Mouse (Mus musculus) brain, embryonic 14.5 days (tissue): ENCODE measurements at regions not wholly inside any gene's neighbourhood (a gene's known extent, or its start where the extent isn't known, plus 50 kb on each side); places are given as distances from the start of the nearest gene placed in this dataset.

Experiments used
- CTCF ChIP-seq: fragments of 200-500 bp; IDR thresholded peaks from 2 replicates; pipeline ENCODE4 v1.5.1; 2012; ENCODE audit warnings: inconsistent platforms, mild to moderate bottlenecking, moderate library complexity, borderline replicate concordance; ENCODE audit not compliant: insufficient read depth, insufficient read length; ENCODE audit errors: extremely low read depth
- POLR2A ChIP-seq: fragments of 200-500 bp; IDR thresholded peaks from 2 replicates; pipeline ENCODE4 v1.6.1; 2012; ENCODE audit warnings: mild to moderate bottlenecking, inconsistent platforms, borderline replicate concordance; ENCODE audit not compliant: poor library complexity, insufficient read depth, insufficient read length, severe bottlenecking; ENCODE audit errors: extremely low read depth

GRCm38 (mm10) chr17:80818477-80819028 is 90.3 kb upstream of the Map4k3 start:
- TF ChIP-seq POLR2A (no peak), CTCF (no peak)
